Mouse (Mus musculus) liver, postnatal 0 days (tissue): ENCODE results near the gene Ercc1.

Experiments used
- CTCF ChIP-seq: sonication (generic); IDR thresholded peaks from 2 replicates; pipeline ENCODE4 v1.5.1; 2016; ENCODE audit warnings: antibody characterized with exemption, low read depth
- EP300 ChIP-seq: IDR thresholded peaks from 2 replicates; pipeline ENCODE4 v1.6.1; 2016; ENCODE audit warnings: antibody characterized with exemption, low read depth, mild to moderate bottlenecking

DNA sequence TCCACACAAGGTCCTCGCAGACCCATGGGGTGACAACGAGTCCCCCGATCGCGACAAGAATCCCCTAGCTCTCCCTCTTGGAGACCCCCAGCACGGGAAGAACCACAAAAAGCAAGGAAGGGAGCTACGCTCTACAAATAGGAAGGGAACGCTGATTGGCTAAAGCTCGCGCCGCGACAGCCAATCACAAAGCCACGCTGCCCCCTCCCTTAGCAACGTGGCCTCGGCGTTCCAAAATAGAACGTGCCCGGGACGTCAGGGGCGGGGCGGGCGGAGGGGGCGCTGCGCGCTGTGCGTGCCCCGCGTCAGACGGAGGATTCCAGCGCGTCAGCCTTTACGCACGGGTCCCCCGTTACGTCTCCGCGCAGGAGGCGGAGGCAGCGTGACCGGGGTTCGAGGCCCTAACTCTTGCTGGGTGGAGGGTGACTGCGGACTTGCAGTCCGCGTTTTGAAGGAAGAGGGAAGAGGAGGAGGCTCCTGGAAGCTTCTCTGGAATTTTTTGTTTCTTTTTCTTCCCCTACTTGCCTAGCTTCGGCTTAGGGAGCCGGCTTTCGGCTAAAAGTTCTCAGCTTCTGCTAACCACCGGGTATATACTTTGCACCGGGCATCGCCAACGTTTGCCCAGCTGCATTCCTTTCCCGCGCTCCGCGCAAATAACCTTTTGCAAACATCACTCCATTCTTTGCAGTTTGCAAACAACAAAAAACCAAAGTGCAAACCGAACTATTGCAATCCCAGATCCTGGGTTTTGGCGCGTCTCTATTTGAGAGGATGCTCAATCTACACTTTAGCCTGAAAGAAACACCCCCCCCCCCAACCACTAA is 35.9 kb upstream of the Ercc1 start:
- TF ChIP-seq CTCF (peak; percentile 63), EP300 (no peak)
